Mouse (Mus musculus): ENCODE measurements around the gene Atoh7. TPM values are rescaled to one million over a fixed set of nuclear protein-coding genes. Genes with fewer than 3 reads are reported as not detected.
"Not testable (repeated sequence)": the region's sequence is repeated elsewhere in the genome, so short reads cannot be mapped to it uniquely, and the experiment has no call there.

Atoh7 gene
- polyA plus RNA-seq (2012; rRNA removed), result 0.05 TPM in 1 of 2 replicates, not detected in the other

DNA sequence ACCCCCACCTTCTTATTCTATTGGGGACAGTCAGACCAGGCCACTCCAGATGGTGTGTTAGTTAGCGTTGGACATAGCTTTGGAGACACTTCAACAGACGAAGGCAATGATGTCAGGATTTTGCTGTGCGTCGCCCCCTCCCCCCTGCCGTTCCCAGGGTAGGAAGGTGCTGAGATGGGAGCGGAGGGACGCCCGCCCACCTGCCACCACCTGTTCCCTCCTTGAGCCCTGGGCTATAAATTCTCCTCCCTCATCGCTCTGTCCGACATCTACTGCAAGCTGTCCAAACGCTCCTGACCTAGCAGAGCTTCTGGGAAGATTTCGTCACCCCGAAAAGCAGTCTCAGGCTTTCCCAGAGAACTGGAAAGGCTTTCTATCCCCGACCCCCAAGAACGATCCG, at the start of gene Atoh7:
Atoh7 (plus strand) TSS at position 131 of the 400 bp plus-strand sequence.
- DNase-seq (ENCODE audit: low read depth), result no peak

- no peak for DNase-seq (ENCODE audit: low read depth)
Measured at GRCm38 (mm10) chr10:63051267-63051666, 48.2 kb upstream of the Atoh7 start.

DNA sequence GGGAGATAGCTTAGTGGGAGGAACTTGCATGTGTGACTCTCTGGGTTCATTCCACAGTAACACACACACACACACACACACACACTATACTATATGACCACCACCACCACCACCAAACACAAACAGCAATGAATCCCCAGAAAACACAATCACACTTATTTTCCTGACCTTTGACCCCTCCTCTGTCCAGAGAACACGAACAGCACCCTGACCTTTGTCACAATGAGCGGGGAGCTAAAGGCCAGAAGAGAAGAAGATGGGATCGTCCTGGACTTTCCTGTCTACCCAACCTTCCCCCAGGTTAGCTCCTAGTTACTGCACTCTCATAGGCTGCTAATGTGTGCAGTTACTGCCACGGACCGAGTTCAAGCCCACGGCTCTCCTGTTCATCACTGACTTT, 47.4 kb upstream of the Atoh7 start:
- no peak for DNase-seq (ENCODE audit: low read depth)

DNA sequence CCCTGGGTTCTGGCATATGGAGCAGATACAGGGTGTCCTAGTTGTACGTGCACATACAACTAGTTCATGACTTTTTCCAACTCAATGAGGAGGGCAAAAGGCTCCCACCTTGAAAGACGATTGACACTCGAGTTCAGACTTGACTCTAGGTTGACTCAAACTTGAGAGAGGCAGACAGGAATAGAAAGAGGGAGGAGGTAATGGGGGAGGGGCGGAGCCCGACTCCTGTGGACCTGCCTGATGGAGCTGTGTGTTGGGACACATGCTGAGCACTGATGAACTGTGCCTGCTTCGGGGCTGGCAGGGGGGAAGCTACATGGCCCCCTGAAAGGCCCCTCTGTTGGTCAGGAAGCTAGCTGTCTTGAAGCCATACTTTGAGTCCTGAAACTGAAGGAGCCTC, 46.4 kb upstream of the Atoh7 start:
- no peak for DNase-seq (ENCODE audit: low read depth)

DNA sequence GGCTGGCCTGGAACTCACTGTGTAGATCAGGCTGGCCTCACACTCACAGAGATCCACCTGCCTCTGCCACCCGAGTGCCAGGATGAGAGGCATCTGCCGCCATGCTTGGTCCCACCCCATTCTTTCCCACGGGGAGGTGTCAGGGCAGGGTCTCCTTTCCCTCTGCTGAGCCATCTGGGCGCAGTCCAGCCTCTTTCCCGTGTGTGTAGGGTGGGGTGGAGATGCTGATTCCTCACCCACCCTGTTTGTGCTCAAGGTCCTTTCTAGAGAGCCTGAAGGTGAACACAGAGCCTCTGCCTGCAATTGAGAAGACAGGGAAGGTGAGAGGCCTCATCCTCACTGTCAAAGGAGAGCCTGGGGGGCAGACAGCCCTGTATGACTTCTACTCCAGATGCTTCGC, 45.4 kb upstream of the Atoh7 start:
- DNase-seq (ENCODE audit: low read depth), result not testable (repeated sequence)

- DNase-seq (ENCODE audit: low read depth), result no peak
Measured at GRCm38 (mm10) chr10:63054586-63054985, 44.9 kb upstream of the Atoh7 start.

DNA sequence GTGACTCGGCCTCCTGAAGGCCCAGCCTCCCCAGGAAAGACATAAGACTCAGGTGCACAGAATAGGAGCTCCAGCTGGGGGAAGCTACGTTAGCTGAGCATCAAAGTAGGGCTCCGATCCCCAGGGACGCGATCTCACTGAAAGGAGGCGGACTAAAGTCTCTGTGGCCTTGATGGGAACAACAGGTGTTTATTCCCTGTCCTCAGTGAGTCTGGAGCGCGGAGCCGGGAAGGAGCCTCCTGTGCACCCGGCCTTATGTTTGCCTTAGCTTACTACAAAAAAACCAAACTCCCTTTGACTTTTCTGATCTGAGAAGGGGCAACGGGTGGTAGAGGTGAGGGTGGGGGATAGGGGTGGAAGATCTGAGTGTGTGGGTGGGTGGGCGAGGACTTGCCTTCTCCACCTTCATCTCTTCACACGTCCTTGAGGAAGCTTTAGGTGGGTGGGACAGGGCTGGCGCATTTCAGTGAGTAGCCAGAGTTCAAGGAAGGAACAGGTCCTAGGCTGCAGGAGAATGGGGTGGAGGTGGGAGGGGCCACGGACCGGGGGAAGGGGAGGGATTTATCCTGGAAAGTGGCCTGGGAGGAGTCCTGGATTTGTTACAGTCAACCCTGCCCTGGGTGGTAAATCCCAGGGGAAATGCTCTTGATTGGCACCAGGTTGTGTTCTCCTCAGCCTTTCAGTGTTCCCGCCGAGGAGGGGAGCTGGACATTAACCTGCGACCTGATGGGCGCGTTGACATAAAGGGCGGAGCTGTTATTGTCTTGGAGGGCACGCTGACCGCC, 42.3 kb upstream of the Atoh7 start:
- no peak for DNase-seq (ENCODE audit: low read depth)

GRCm38 (mm10) chr10:63059862-63060261, 39.6 kb upstream of the Atoh7 start, which contains the start of gene Pbld1:
Pbld1 (plus strand) TSS chr10:63060162.
- no peak for DNase-seq (ENCODE audit: low read depth)

- peak; percentile 55 for DNase-seq (ENCODE audit: low read depth)
Measured at GRCm38 (mm10) chr10:63060406-63060805, 39.0 kb upstream of the Atoh7 start.

GRCm38 (mm10) chr10:63061266-63061665, 38.2 kb upstream of the Atoh7 start:
- no peak for DNase-seq (ENCODE audit: low read depth)

DNA sequence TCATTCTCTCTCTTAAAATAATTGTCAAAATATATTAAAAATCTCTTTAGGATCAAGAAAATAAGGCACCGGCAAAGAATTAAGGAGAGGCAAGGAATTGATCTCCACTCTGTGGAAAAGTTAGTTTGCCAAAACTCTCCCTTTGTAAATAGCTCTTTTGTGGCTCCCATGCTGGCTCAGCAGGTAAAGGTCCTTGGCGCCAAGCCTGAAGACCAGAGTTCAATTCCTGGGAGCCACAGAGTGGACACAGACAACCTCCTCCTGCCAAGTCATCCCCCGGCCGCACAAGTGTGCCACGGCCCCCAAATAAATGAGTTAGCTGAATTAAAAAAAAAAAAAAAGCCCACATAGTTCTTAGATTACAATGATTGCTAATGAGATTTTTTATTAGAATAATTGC, 36.8 kb upstream of the Atoh7 start:
- no peak for DNase-seq (ENCODE audit: low read depth)

GRCm38 (mm10) chr10:63063365-63063764, 36.1 kb upstream of the Atoh7 start:
- DNase-seq (ENCODE audit: low read depth), result no peak

DNA sequence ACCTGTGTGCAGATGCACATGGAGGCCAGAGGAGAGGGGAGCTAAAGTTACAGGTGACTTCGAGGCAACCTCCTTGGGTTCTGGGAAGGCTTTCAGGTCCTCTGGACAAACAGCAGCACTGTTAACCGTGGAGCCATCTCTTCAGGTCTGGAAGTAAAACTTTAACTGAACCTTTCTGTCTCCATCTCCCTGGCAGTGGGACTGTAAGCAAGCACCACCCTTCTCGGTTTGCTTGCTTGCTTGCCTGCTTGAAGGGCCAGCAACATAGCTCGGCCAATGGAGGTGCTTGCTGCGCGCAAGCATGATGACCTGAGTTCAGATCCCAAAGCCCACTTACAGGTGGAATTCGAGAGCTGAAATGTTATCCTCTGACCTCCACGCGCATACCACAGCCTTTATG, 34.9 kb upstream of the Atoh7 start:
- DNase-seq (ENCODE audit: low read depth), result no peak

GRCm38 (mm10) chr10:63065561-63065960, 33.9 kb upstream of the Atoh7 start:
- no peak for DNase-seq (ENCODE audit: low read depth)

GRCm38 (mm10) chr10:63065988-63066387, 33.5 kb upstream of the Atoh7 start:
- DNase-seq (ENCODE audit: low read depth), result no peak

- DNase-seq (ENCODE audit: low read depth), result no peak
Measured at GRCm38 (mm10) chr10:63086304-63086703, 13.1 kb upstream of the Atoh7 start.

DNA sequence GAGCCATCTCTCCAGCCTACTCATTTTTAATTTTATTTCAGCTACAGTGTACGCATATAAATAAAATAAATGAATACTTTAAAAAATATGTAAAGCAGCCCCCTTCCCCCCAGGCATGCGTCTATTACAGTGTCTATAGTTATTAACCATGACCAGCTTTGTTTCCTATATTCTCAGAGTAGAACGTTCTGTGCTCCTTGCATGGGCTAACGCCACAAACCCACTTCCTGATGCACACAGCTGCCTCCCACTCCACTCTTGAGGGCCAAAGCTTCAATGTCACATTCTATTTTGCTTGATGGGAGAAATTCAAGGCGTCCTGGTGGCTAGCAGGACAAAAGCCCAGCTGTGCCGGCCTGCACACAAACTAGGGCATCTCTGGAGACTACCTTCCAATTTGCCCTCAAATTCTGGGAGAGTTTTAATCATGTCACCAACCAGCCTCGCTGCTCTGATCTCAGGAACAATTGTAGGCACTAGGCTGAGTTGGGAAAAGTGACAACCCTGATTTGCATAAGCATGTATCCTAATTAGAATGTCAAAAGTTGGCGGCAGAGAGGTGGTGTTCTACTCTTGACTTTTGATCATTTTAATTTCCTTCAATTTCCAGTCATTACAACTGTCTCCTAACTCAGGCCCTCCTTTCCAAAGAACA, 10.2 kb upstream of the Atoh7 start:
- DNase-seq (ENCODE audit: low read depth), result no peak

DNA sequence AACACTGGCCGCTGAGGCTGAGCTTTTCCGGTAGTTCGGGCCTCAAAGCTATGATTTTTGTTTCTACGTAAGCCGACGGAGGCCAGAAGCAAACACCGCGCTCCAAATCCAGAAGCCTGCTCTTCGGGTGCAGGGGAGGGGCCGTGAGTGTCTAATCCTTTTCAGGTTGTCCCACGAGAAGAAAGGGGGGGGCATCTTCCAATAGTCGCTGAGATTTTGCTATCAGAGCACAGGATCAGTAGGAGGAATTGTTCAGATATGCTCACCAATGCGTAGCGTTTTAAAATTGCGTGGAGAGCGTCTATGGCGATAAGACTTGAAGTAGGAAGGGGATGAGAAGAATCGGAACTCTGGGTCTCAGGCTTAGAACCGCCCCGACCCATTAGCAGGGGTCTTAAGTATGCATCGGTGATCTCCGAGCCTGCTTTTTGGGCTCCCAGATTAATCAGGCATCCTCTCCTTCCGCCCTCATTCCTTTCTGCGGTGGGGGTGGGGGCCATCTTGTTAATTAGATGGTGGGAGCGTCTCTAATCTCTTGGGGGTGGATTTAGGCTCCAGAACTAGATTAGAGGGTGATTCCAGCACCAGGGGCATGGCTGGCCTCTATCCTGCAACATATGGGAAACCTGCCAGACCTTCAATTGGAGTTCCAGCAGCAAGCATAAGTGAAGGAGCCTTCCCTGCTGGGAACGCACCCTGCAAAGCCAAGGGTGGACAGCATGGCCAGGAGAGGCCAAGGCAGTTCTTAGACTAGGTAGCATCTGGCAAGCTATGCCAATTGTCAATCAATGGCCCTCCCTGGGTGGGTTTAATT, 9.5 kb upstream of the Atoh7 start:
- DNase-seq (ENCODE audit: low read depth), result no peak

DNA sequence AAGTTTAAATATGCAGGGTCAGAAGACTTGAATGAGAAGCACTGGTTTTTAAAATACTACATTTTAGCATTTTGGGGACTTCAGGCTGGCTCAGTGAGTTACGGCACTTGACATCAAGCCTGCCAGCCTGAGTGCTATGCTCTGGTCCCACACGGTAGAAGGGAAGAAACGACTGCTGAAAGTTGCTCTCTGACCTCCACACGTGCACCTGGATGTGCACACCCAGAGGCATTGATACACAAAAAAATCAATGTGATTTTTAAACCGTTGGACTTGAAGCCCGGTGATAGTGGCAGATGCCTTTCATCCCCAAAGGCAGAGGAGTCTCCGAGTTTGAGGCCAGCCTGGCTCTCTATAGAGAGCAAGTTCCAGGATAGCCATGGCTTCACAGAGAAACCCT, 7.5 kb upstream of the Atoh7 start:
- DNase-seq (ENCODE audit: low read depth), result no peak

- DNase-seq (ENCODE audit: low read depth), result peak; percentile 16
Measured at GRCm38 (mm10) chr10:63092616-63093550, 6.6 kb upstream of the Atoh7 start.

DNA sequence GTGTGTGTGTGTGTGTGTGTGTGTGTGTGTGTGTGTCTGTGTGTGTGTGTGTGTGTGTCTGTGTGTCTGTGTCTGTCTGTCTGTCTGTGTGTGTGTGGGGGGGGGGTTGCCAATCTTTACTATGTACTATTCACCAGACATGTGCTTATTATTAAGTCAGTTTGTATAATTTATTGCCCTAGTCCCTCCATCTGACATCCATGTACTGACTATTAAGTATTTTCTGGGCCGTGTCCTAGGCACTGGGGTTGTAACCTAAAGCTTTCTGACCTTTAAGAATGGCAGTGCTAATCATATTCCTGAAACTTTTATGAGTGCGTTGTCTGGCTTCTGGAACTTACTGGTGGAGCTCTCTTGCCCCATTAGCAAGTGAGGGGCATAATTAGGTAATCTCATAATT, 2.7 kb upstream of the Atoh7 start:
- no peak for DNase-seq (ENCODE audit: low read depth)

All from gonadal fat pad, adult 2 months (tissue).